Mouse (Mus musculus) monocyte, adult 59 days (primary cell): Measurements from ENCODE around the gene Cop1. TPM values are rescaled to one million over a fixed set of nuclear protein-coding genes. Genes with fewer than 3 reads are reported as not detected.

Source experiments
- total RNA-seq, 2 experiments: library from RNA; stranded (reverse); gene quantifications; one replicate each; pipeline ENCODE4 v1.2.4; 2023

The Cop1 gene
- 100 to 1,000 TPM; 198 to 212 TPM for total RNA-seq

DNA sequence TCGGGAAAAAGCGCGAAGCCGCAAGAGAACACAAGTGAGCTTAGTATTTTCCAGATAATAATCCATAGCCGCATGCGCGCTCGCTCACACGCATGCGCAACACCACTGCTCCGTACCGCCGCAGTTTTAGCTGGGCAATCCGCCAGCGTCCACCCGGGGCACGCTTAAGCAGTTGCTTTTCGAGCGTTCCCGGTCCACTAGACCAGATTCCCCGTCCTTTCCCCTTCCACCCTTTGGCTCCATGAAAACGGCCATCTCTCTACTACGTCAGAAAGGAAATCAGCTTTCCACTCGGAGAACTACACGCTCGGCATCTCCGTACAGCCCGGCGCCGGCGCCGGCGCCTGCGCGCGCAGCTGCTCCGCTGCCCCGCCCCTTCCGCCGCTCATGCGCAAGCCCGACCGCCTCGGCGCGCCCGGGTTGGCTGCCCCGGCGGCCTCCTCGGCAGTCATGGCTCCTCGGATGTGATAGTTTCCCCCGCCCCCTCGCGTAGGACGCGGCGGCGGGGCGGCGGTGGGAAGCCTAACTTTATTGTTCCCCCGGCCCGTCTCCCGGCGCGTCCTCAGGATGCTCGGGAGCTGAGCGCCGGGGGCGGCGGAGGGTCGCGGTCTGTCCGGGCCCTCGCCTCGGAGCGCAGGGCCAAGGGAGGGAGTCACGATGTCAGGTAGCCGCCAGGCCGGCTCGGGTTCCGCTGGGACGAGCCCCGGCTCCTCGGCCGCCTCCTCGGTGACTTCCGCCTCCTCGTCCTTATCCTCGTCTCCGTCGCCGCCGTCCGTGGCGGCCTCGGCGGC lies at the start of gene Cop1:
Cop1 (plus strand) TSS at position 540 of the 791 bp plus-strand sequence.

